Mouse (Mus musculus) gastrocnemius, postnatal 4 days (tissue): ENCODE measurements at regions not wholly inside any gene's neighbourhood (a gene's known extent, or its start where the extent isn't known, plus 50 kb on each side); places are given as distances from the start of the nearest gene placed in this dataset.

Experiments
- DNase-seq, 2 experiments: peaks; one replicate each; pipeline ENCODE4 v3.0.0; 2021 to 2022; ENCODE audit warnings: low spot score in 2 of 2, mixed read lengths in 2 of 2

GRCm38 (mm10) chr2:79183034-79183630 lies 72.1 kb upstream of the Itga4 start:
- peak in 1 of 2 experiments; percentile 24 for DNase-seq

- DNase-seq, result no peak
Measured at GRCm38 (mm10) chr2:79185234-79186101, 69.8 kb upstream of the Itga4 start.

GRCm38 (mm10) chr2:79186878-79187277 lies 68.3 kb upstream of the Itga4 start:
- DNase-seq, result peak in 1 of 2 experiments; percentile 34

DNA sequence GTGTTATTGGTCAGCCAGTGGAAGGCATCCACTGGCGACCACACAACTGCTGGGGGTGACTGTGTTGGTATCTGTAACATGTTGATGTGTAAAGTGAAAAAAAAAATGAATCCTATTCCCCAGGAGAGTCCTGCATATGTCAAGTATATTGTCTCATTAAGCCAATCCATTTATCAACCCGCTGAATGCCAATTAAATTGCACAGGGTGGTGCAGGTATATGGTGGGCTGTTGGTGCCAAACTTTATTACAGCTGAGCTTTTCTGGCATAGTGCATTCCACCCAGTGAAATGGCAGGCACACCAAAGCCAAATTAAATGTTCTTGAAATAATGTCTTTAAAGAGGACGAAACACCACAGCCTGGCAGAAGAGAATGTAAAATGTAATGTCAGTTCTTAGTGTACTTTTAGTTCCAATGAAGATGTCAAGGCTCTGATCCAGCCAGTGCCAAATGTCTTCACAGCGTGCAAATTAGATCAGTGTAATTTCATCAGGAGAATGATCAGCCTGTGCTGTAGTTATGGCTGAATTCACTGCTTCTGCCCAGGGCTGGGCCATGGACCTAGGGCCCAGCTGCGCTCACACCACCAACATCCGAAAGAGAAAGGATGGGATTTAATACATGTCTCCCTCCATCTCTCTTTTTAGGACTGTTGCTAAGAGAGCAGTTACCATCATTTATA lies 66.6 kb upstream of the Itga4 start:
- DNase-seq, result no peak

DNA sequence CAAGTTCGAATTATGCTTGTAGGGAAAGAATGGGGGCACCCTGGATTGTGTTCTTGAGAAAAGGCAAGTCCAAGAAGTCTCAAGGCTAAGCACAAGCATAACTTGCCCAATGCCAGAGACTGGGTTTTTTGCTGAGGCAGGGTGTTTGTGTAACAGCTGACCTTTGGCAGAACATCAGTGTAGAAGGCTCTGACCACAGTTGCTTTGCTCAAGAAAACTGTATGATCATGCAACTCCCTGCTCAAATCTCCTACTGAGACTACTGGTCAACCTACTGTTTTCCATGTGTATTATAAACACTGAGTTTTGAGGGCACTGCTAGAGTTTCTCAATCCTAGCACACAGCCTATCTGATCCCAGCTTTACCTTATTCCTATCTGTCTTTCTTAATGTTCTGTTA lies 61.4 kb upstream of the Itga4 start:
- no peak for DNase-seq

DNA sequence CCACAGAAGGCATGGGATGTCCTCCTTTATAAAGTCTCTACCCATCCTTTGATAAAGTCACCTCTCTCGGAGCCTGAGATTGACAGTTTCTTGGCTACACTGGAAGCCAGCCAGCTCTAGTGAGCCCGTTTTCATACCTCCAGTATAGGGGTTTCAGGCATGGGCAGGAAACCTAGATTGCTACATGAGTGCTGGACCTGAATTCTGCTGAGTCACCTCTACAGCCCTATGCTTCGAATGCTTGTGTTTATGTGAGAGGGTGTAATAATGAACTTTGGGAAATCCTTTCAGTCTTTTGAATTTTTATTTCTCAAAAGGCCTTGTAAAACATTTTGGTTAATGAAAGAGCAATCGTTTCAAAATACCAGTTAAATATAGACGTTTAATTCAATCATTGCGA lies 53.5 kb upstream of the Itga4 start:
- DNase-seq, result no peak
